Mouse (Mus musculus): ENCODE data around the gene Zbtb12. TPM values are rescaled to one million over a fixed set of nuclear protein-coding genes. Genes with fewer than 3 reads are reported as not detected.
A peak's percentile ranks its signal among the peaks of the same experiment; 100 is the strongest.

Gene Zbtb12
- polyA plus RNA-seq, 1 experiment: 0.25 TPM

DNA sequence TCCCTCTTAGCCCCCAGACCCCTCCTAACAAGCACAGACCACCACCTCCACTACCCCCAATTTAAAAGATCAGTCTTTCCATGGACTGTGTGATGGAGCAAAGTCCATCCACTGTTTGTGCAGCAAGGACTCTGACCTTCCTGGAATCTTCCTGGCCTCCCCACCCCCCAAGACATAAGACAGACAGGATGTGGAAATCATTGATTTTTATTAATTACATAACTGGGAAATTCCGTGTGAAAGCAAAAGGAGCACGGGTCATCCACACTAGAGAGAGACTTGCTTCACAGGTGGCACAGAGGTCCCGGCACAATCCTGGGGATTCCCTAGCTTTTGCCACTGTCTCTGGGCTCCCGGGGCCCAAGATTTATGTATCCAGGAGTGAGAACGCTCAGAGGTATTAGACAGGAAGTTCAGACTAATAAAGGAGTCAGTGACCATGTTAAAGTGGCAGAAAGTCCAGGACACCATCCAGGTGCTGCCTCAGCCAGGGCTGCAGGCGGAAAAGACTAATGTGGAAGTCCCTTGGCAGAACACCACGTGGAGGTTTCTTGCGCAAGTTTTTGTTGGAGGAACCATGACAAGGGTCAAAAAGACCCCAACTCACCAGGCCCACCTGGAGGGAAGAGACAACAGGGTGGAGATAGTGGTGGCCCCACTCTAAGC lies 16.7 kb upstream of the Zbtb12 start, which contains the start of gene Cfb:
Gene Cfb (minus strand): TSS at position 103 of the 666 bp plus-strand sequence.
- peaks cover 15% of the 10 kb centered on the region for H3K36me3 ChIP-seq (ENCODE audit: control insufficient read depth)
- peak within 1 kb of the TSS; percentile 43 for H3K4me3 ChIP-seq (replicated peaks)
- TF ChIP-seq GATA1 (IDR thresholded peaks at IDR 0.05; ENCODE audit: low read length): no peak
- no peak for TF ChIP-seq TAL1 (IDR thresholded peaks at IDR 0.05; ENCODE audit: low read length)
- H3K27me3 ChIP-seq (ENCODE audit: control insufficient read depth): no peaks in the 10 kb centered on the region
- no peaks in the 10 kb centered on the region for H3K9me3 ChIP-seq (ENCODE audit: control insufficient read depth, low read length)
- H3K4me1 ChIP-seq (ENCODE audit: control insufficient read depth): peaks cover 3% of the 10 kb centered on the region; the same call in 1 of the 2 replicates

DNA sequence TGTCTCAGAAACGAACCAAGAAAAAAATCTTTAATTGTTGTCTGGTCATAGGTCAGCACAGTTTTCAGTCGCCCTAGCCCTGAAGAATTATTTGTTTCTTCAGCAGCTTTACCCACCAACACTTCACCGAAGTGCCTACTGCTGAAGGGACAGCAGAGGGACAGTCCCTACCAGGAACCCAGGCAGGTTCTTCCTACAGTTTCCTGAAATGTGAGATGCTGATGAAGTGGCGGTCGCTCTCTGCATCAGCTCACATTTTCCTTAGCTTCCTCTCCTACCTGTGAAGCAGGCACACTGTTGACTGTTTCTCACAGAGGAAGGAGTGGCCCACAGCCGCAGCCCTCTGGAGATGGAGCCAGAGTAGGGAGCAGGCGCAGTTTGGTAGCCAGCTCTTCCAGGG lies 13.3 kb upstream of the Zbtb12 start:
- TF ChIP-seq TAL1 (IDR thresholded peaks at IDR 0.05; ENCODE audit: low read length) (no peak), GATA1 (IDR thresholded peaks at IDR 0.05; ENCODE audit: low read length) (no peak)
- Histone ChIP-seq H3K27me3 (ENCODE audit: control insufficient read depth) (peaks cover 1% of the 10 kb centered on the region; the same call in 1 of the 2 replicates), H3K36me3 (ENCODE audit: control insufficient read depth) (no peaks in the 10 kb centered on the region; the same call in 1 of the 2 replicates), H3K9me3 (ENCODE audit: control insufficient read depth, low read length) (peaks cover 2% of the 10 kb centered on the region; the same call in 1 of the 2 replicates), H3K4me3 (replicated peaks) (no peak overlapping the region), H3K4me1 (ENCODE audit: control insufficient read depth) (no peaks in the 10 kb centered on the region)

DNA sequence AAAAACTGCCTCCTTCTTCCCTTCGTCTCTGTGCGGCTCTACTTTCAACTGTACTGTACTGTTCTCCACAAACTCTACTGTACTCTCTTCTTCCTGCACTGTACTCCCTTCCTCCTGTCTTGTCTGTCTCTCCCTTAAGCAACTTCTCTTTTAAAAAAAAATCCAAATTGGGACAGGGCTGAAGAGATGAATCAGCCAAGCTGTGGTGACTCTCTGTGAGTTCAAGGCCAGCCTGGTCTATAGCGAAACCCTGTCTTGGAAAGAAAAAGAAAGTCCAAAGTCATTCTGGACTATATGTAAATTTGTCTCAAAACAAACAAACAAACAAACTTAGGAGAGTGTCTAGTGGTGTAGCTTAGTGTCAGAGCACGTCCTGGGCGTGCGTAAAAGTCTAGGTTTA lies 5.0 kb upstream of the Zbtb12 start:
- TF ChIP-seq TAL1 (IDR thresholded peaks at IDR 0.05; ENCODE audit: low read length) (no peak), GATA1 (IDR thresholded peaks at IDR 0.05; ENCODE audit: low read length) (no peak)
- no peaks in the 10 kb centered on the region for H3K4me1 ChIP-seq (ENCODE audit: control insufficient read depth)
- no peak overlapping the region for H3K4me3 ChIP-seq (replicated peaks)
- no peaks in the 10 kb centered on the region; the same call in 1 of the 2 replicates for H3K36me3 ChIP-seq (ENCODE audit: control insufficient read depth)
- H3K27me3 ChIP-seq (ENCODE audit: control insufficient read depth): peaks cover 6% of the 10 kb centered on the region
- peaks cover 3% of the 10 kb centered on the region; the same call in 1 of the 2 replicates for H3K9me3 ChIP-seq (ENCODE audit: control insufficient read depth, low read length)

DNA sequence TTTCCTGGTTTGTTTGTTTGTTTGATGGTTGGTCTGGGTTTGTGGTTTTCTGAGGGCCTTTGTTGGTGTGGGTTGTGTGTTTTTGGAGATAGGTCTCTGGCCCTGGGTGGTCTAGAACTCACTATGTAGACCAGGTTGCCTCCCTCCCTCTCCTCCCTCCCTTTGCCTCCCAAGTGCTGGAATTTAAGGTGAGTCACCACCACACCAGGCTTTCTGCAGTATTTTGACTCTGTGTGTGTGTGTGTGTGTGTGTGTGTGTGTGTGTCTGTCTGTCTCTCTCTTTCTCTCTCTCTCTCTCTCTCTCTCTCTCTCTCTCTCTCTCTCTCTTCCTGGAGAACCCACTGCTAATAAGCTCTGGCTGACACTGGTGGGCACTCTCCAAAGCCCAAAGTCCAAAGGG lies 1.9 kb downstream of the Zbtb12 start:
- Histone ChIP-seq H3K36me3 (ENCODE audit: control insufficient read depth) (no peaks in the 10 kb centered on the region), H3K4me1 (ENCODE audit: control insufficient read depth) (peaks cover 28% of the 10 kb centered on the region), H3K27me3 (ENCODE audit: control insufficient read depth) (no peaks in the 10 kb centered on the region), H3K4me3 (replicated peaks) (peak overlapping the region; percentile 41), H3K9me3 (ENCODE audit: control insufficient read depth, low read length) (no peaks in the 10 kb centered on the region)
- TF ChIP-seq GATA1 (IDR thresholded peaks at IDR 0.05; ENCODE audit: low read length): no peak
- TF ChIP-seq TAL1 (IDR thresholded peaks at IDR 0.05; ENCODE audit: low read length): no peak

DNA sequence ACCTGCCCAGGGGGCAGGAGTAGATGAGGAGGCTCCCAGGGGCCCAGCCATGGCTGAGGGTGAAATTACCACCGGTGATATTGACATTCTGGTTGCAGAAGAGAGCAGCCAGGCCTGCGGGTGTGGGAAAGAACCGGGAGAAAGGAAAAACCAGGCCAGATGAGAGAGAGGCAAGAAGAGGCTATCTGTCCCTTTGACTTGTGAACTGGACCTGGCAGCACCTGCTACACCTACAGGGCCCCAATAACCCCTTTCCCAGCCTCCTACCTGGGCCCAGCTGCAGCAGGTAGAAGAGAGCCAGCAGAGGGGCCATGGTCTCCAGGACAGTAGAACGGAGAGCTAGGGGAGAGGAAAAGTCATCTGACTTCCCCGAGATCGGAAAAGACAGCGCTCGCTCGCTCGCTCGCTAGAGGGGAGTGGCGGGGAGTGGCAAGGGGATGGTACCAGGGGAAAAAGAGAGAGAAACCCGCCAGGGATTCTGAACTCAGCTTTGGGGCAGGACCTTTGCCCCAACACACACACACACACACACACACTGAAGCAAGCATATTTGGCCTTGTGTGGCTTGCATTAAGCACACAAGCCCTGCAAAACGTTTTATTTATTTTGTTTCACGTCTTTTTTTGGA lies 2.5 kb downstream of the Zbtb12 start, which contains the start of gene Gm20547:
Gene Gm20547 (minus strand): TSS at position 360 of the 628 bp plus-strand sequence.
- Histone ChIP-seq H3K9me3 (ENCODE audit: control insufficient read depth, low read length) (no peaks in the 10 kb centered on the region), H3K4me3 (replicated peaks) (peak within 1 kb of the TSS; percentile 41), H3K27me3 (ENCODE audit: control insufficient read depth) (no peaks in the 10 kb centered on the region), H3K36me3 (ENCODE audit: control insufficient read depth) (no peaks in the 10 kb centered on the region), H3K4me1 (ENCODE audit: control insufficient read depth) (peaks cover 30% of the 10 kb centered on the region)
- TF ChIP-seq TAL1 (IDR thresholded peaks at IDR 0.05; ENCODE audit: low read length): no peak
- TF ChIP-seq GATA1 (IDR thresholded peaks at IDR 0.05; ENCODE audit: low read length): no peak

DNA sequence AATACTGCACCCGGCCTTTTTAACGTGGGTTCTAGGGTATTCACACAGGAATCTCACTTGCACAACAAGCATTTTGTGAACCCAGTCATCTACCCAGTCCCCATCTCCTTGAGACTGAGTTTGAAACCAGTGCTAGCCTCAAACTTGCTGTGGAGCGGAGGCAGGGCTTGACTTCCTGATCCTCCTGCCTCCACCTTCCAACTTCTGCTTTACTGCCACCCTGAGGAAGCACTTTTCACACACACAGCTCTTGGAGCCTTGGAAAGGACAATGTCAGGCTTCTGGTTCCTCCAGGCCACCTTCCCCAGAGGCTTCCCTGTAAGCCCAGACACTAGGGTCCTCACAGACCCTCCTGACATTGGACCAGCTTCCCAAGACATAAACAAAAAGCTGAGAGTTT lies 4.0 kb downstream of the Zbtb12 start:
- Histone ChIP-seq H3K4me1 (ENCODE audit: control insufficient read depth) (peaks cover 30% of the 10 kb centered on the region), H3K9me3 (ENCODE audit: control insufficient read depth, low read length) (no peaks in the 10 kb centered on the region), H3K27me3 (ENCODE audit: control insufficient read depth) (no peaks in the 10 kb centered on the region), H3K36me3 (ENCODE audit: control insufficient read depth) (no peaks in the 10 kb centered on the region), H3K4me3 (replicated peaks) (no peak overlapping the region)
- TF ChIP-seq TAL1 (IDR thresholded peaks at IDR 0.05; ENCODE audit: low read length) (no peak), GATA1 (IDR thresholded peaks at IDR 0.05; ENCODE audit: low read length) (no peak)

DNA sequence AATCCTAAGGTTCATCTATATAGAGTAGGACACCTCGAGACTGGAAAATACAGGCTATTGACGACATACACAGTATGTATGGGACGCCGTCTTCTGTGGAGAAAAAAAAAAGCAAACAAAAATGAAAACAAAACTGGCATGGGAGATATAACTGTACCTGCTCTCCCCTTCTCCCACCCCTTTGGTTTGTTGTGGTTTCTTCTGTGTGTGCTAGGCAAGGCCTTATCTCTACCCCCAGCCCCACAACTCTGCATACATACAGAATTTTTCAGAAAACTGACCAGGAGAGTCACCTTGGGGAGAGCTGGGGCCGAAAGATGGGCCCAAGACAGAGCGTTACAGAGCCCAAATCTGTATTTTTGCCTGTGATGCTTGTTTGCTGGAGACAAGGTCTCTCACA lies 5.4 kb downstream of the Zbtb12 start:
- TF ChIP-seq GATA1 (IDR thresholded peaks at IDR 0.05; ENCODE audit: low read length) (no peak), TAL1 (IDR thresholded peaks at IDR 0.05; ENCODE audit: low read length) (no peak)
- Histone ChIP-seq H3K4me3 (replicated peaks) (no peak overlapping the region), H3K9me3 (ENCODE audit: control insufficient read depth, low read length) (no peaks in the 10 kb centered on the region), H3K4me1 (ENCODE audit: control insufficient read depth) (peaks cover 30% of the 10 kb centered on the region), H3K27me3 (ENCODE audit: control insufficient read depth) (no peaks in the 10 kb centered on the region), H3K36me3 (ENCODE audit: control insufficient read depth) (no peaks in the 10 kb centered on the region)

DNA sequence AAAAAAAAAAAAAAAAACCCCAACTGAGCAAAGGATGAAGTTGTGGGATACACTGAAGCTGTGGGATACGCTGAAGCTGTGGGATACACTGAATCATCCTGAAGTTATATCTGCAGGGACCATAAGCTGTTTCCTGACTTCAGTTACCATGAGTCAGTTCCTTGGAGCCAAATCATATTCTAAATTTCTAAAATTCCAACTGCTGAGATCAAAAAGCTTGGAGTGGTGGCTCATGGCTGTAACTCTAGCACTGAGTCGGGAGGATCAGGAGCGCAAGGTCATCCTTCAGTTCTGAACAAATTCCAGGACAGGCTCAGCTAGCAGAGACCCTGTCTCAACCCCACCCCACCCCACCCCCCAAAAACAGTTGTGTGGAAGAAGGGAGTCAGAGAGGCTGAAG lies 6.3 kb downstream of the Zbtb12 start:
- Histone ChIP-seq H3K9me3 (ENCODE audit: control insufficient read depth, low read length) (no peaks in the 10 kb centered on the region), H3K4me3 (replicated peaks) (no peak overlapping the region), H3K27me3 (ENCODE audit: control insufficient read depth) (no peaks in the 10 kb centered on the region), H3K4me1 (ENCODE audit: control insufficient read depth) (peaks cover 32% of the 10 kb centered on the region), H3K36me3 (ENCODE audit: control insufficient read depth) (no peaks in the 10 kb centered on the region)
- TF ChIP-seq TAL1 (IDR thresholded peaks at IDR 0.05; ENCODE audit: low read length) (no peak), GATA1 (IDR thresholded peaks at IDR 0.05; ENCODE audit: low read length) (no peak)

DNA sequence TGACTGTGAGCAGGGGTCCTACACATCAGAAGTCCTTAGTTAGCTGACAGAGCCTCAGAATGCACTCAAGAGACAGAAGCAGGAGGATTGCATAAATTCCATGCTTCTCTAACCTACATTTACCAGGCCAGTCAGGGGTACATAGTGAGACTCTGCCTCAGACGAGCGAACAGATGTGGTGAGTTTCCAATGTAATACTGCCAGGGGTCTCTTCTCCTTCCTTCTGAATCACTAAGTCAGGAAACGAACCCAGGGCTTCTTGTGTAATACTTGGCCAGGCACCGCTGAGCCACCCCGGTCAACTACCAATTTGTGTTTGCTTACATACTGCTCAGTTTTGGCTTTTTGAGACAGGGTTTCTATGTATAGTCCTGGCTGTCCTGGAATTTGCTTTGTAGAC lies 8.7 kb downstream of the Zbtb12 start:
- no peaks in the 10 kb centered on the region for H3K9me3 ChIP-seq (ENCODE audit: control insufficient read depth, low read length)
- H3K36me3 ChIP-seq (ENCODE audit: control insufficient read depth): no peaks in the 10 kb centered on the region
- H3K4me3 ChIP-seq (replicated peaks): no peak overlapping the region
- peaks cover 34% of the 10 kb centered on the region for H3K4me1 ChIP-seq (ENCODE audit: control insufficient read depth)
- H3K27me3 ChIP-seq (ENCODE audit: control insufficient read depth): no peaks in the 10 kb centered on the region
- TF ChIP-seq TAL1 (IDR thresholded peaks at IDR 0.05; ENCODE audit: low read length) (no peak), GATA1 (IDR thresholded peaks at IDR 0.05; ENCODE audit: low read length) (no peak)

All from erythroblast, embryonic 14.5 days (primary cell).